Mouse (Mus musculus) forebrain, embryonic 16.5 days (tissue): Measurements from ENCODE around the gene Atg10. TPM values are rescaled to one million over a fixed set of nuclear protein-coding genes. Genes with fewer than 3 reads are reported as not detected.
"Not testable (repeated sequence)": the region's sequence is repeated elsewhere in the genome, so short reads cannot be mapped to it uniquely, and the experiment has no call there.

Source experiments
- ATAC-seq: fragments of 200-750 bp; cut with Nextera tagmentation; 2 replicates; pipeline ENCODE4 v1.8.0; 2017; ENCODE audit warnings: mild to moderate bottlenecking, moderate library complexity
- H3K27ac ChIP-seq: fragments of 300-500 bp; sonication (generic); 2 replicates; pipeline ENCODE4 v1.5.1; 2014; ENCODE audit warnings: low read length, control low read depth
- H3K27me3 ChIP-seq: fragments of 300-500 bp; sonication (generic); replicated peaks from 2 replicates; pipeline ENCODE4 v1.6.1; 2014; ENCODE audit warnings: low read length; ENCODE audit not compliant: control insufficient read depth, insufficient read depth
- H3K36me3 ChIP-seq: fragments of 300-500 bp; sonication (generic); 2 replicates; pipeline ENCODE4 v1.6.1; 2014; ENCODE audit not compliant: control insufficient read depth, insufficient read depth
- H3K4me1 ChIP-seq: fragments of 300-500 bp; sonication (generic); replicated peaks from 2 replicates; pipeline ENCODE4 v1.6.1; 2014; ENCODE audit warnings: low read length; ENCODE audit not compliant: control insufficient read depth, insufficient read depth
- H3K4me2 ChIP-seq: fragments of 300-500 bp; sonication (generic); 2 replicates; pipeline ENCODE4 v1.6.1; 2014; ENCODE audit warnings: mild to moderate bottlenecking, low read length, control low read depth
- H3K4me3 ChIP-seq: fragments of 300-500 bp; sonication (generic); replicated peaks from 2 replicates; pipeline ENCODE4 v1.5.1; 2014; ENCODE audit warnings: mild to moderate bottlenecking, low read length, control low read depth
- H3K9ac ChIP-seq: fragments of 300-500 bp; sonication (generic); replicated peaks from 2 replicates; pipeline ENCODE4 v1.6.1; 2014; ENCODE audit warnings: low read depth, low read length, control low read depth
- H3K9me3 ChIP-seq: fragments of 300-500 bp; sonication (generic); 2 replicates; pipeline ENCODE4 v1.6.1; 2016; ENCODE audit warnings: low read length; ENCODE audit not compliant: control insufficient read depth
- WGBS: fragments of 180-500 bp; shearing (Covaris S2); extraction: QIAGEN DNeasy Blood & Tissue Kit; methylation state at CpG from one replicate; pipeline ENCODE4 v1.1.7; 2014; 5-methylcytosine and 5-hydroxymethylcytosine counted together
- polyA plus RNA-seq: library from polyadenylated mRNA; unstranded; fragments of >200 nt; fragmentation: Nextera tagmentation; extraction: Ambion mirVana; gene quantifications from 2 replicates; pipeline ENCODE4 v1.2.1, GENCODE M21; 2015

Gene Atg10
- polyA plus RNA-seq = 14.0 and 15.0 TPM in 2 replicates

DNA sequence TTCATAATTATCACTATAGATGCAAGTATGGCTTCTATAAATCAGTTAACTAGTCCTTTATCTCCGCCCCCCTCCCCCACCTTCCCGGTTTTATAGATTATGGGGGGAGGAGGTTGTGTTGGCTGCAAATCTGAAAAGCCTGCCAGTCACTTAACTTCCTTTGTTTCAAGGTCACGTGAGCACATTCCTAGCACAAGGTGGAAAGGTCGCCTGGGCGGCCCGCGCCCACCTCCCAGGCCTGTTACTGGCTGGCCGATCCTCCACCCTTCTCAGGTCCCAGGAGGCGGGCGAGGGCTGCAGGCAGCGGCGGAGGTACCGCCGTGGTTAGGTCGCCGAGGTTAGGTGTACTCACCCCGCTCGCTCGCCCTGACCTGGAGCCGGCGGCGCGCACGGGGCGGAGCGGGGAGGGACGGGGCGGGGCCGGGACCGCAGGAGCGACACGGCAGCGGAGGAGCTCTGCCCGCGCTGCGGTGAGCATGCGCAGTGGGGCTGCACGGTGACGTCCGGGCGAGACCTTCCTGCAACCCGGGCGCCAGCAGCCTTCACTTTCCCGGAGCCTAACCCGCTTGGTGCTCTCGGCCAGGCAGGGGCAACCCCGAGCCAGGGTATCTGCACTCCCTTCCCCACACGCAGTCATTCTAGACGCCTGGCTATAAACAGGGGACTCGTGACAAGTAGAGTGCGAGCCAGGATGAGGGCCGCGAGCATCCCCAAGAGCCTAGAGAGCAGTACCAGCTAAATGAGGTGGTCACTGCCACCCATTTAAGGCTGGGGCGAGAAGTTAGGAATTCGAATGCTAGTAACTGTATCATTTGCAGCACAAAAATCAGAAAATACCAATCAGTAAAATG lies at the start of gene Atg10:
TSS of gene Atg10 (minus strand) at position 382 of the 851 bp plus-strand sequence.
- Histone ChIP-seq H3K4me3 (peak within 1 kb of the TSS; percentile 90), H3K9ac (peak within 1 kb of the TSS; percentile 94), H3K4me1 (peaks cover 8% of the 10 kb centered on the region), H3K36me3 (no peaks in the 10 kb centered on the region), H3K9me3 (no peaks in the 10 kb centered on the region), H3K4me2 (peak within 1 kb of the TSS; percentile 73), H3K27ac (peak within 1 kb of the TSS; percentile 94), H3K27me3 (no peaks in the 10 kb centered on the region)
- ATAC-seq = peak; percentile 98
- WGBS = under 1% methylated on average over 54 of the region's 55 CpGs

DNA sequence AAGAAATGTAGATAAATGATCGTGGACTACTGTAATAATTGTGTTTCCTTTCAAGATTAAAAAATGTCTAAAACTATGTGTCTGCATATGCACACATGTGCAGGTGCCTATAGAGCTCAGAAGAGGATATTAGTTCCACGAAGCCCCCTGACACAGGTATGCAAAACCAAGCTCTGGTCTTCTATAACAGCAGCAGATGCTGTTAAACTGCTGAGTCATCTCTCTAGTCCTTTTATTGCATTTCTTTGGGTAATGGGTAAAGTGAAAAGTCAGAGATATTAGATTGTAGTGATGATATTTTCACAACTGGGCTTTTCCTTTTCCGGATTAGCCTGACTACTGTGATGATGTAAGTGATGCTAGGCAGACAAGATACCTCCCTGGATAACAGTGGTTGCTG lies 28.6 kb upstream of the Atg10 start:
- Histone ChIP-seq H3K4me2 (no peak overlapping the region), H3K4me1 (no peaks in the 10 kb centered on the region), H3K36me3 (no peaks in the 10 kb centered on the region), H3K9me3 (no peaks in the 10 kb centered on the region), H3K4me3 (no peak overlapping the region), H3K27me3 (no peaks in the 10 kb centered on the region), H3K9ac (no peak overlapping the region), H3K27ac (no peak overlapping the region)
- ATAC-seq = no peak
- 92% methylated on average over 3 of the region's 3 CpGs for WGBS

DNA sequence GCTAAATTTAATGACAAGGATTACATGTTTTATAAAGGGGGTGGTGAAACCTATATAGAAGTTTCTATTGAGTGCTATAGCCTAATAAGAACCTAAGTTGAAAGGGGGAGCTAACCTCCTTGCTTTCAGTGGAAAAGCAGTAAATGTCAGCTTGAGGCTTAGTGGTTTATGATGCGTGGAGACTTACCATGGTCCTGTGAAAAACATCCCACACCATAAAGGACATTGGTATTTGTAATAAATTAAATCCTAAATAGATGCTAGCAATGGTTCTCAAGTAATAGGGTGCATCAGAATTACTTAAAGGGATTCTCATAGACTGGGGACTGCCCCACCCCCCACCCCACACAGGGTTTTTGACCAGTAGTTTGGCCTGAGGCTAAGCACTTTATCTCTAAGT lies 27.9 kb upstream of the Atg10 start:
- Histone ChIP-seq H3K27ac (no peak overlapping the region), H3K4me1 (no peaks in the 10 kb centered on the region), H3K9me3 (no peaks in the 10 kb centered on the region), H3K4me3 (no peak overlapping the region), H3K4me2 (no peak overlapping the region), H3K9ac (no peak overlapping the region), H3K36me3 (no peaks in the 10 kb centered on the region), H3K27me3 (no peaks in the 10 kb centered on the region)
- WGBS = 52% methylated on average over 1 of the region's 1 CpGs
- no peak for ATAC-seq

DNA sequence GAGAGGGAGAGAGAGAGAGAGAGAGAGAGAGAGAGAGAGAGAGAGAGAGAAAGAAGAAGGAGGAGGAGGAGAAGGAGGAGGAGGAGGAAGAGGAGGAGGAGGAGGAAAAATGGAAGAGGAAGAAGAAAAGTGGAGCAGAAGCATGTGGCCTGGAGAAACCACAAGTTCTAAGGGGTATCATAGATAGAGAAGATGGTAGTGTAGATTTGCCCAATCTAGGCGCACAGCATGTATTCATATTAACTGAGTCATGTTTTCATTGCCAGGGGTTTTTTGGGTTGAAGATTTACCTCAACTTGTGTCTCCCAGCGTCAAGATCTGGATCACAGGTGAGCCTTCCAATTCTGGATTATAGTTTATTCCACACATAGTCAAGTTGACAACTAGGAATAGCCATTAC lies 26.3 kb upstream of the Atg10 start:
- not testable (repeated sequence) for H3K36me3 ChIP-seq

DNA sequence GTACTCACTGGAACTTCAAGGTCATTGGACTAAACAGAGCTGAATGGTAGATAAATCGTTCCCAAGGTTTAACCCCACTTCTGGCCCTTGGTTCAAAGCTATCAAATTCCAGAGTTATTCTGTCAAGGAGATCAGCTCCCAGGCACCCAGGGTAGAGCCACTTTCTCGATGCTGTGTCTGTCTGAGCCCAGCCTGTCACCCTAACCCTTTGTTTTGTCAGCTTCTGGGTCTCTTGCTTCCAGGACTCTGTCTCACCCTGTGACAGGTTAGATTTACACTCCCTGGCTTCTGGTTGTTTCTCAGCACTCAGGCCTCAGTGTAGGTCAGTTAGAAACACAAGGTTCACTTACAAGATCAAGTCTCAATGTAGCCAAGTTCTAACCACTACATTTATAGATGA lies 22.7 kb upstream of the Atg10 start:
- no peak overlapping the region for H3K4me2 ChIP-seq
- H3K27me3 ChIP-seq = no peaks in the 10 kb centered on the region
- H3K36me3 ChIP-seq = no peaks in the 10 kb centered on the region
- ATAC-seq = no peak
- WGBS = 70% methylated on average over 2 of the region's 2 CpGs
- H3K27ac ChIP-seq = no peak overlapping the region
- H3K4me1 ChIP-seq = no peaks in the 10 kb centered on the region
- peaks cover 3% of the 10 kb centered on the region; the same call in 1 of the 2 replicates for H3K9me3 ChIP-seq
- H3K9ac ChIP-seq = no peak overlapping the region
- H3K4me3 ChIP-seq = no peak overlapping the region

More for the DNA sequence above, 26.3 kb upstream of the Atg10 start:
- H3K4me3 ChIP-seq, H3K9ac ChIP-seq, H3K27ac ChIP-seq, H3K4me2 ChIP-seq, H3K9me3 ChIP-seq, H3K27me3 ChIP-seq, H3K4me1 ChIP-seq, ATAC-seq: not testable (repeated sequence)
- WGBS = 91% methylated on average over 2 of the region's 2 CpGs

DNA sequence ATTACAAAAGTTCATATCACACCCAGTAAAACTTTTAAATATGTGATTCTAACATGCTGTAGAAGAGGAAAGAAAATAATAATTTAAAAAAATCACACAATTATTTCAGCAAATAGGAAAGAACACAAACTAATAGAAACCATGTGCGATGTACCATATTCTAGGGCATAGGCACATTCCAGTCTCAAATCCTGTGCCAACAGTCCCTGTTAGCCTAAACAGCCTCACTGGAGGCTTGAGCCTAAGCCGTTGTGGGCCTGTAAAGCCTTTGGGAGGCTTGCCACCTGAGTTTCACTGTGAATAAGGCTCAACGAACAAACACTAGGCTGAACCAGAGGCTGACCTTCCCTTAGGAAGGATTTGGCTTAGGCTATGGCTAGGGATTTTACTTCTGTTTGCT lies 14.2 kb upstream of the Atg10 start:
- ATAC-seq = no peak
- Histone ChIP-seq H3K4me1 (no peaks in the 10 kb centered on the region), H3K9me3 (peaks cover 3% of the 10 kb centered on the region; the same call in 1 of the 2 replicates), H3K9ac (no peak overlapping the region), H3K36me3 (no peaks in the 10 kb centered on the region), H3K27me3 (no peaks in the 10 kb centered on the region), H3K4me3 (no peak overlapping the region), H3K27ac (no peak overlapping the region), H3K4me2 (no peak overlapping the region)
- WGBS = 81% methylated on average over 3 of the region's 3 CpGs

DNA sequence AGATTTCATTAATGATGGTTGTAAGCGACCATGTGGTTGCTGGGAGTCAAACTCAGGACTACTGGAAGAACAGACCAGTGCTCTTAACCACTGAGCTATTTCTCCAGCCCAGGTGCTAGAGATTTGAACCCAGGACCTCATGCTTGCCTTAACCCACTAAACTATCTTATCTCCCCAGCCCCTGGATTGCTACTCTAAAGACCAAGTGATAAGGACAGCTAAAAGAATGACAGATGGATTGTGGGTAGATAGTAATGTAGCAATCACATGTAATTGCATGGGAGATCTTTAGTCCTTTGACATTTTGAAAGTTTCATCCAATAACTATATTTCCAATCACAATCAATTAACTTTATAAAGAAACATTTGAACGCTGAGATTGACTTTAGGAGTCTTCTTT lies 13.1 kb upstream of the Atg10 start:
- H3K36me3 ChIP-seq = no peaks in the 10 kb centered on the region

DNA sequence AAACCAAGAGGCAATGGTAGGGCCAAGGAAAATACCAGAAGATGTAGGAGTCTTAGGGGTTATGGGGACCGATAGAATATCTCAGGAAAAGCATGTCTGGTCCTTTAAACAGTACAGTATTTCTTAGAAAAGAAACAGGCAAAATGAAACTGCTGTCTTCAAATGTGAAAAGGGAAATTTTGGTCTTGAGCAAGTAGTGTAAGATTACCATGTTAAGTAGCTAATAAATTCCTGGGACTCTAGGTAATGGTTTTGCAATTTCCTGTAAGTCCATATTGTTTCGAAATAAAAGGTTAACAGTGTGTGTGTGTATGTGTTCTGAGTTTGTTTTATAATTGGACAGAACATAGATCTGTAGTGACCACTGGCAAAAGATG lies 658 bp upstream of the Atg10 start:
- ATAC-seq = peak; percentile 4; the same call in 1 of the 2 replicates
- H3K4me3 ChIP-seq = peak overlapping the region; percentile 90
- peak overlapping the region; percentile 94 for H3K27ac ChIP-seq
- no peaks in the 10 kb centered on the region for H3K9me3 ChIP-seq
- 80% methylated on average over 2 of the region's 2 CpGs for WGBS
- peak overlapping the region; percentile 94 for H3K9ac ChIP-seq
- no peaks in the 10 kb centered on the region for H3K27me3 ChIP-seq
- H3K4me1 ChIP-seq = peaks cover 8% of the 10 kb centered on the region
- H3K36me3 ChIP-seq = no peaks in the 10 kb centered on the region
- H3K4me2 ChIP-seq = peak overlapping the region; percentile 73

More for the DNA sequence above, 13.1 kb upstream of the Atg10 start:
- Histone ChIP-seq H3K9ac (no peak overlapping the region), H3K27me3 (no peaks in the 10 kb centered on the region), H3K9me3 (peaks cover 3% of the 10 kb centered on the region; the same call in 1 of the 2 replicates), H3K27ac (no peak overlapping the region), H3K4me3 (no peak overlapping the region), H3K4me1 (no peaks in the 10 kb centered on the region), H3K4me2 (no peak overlapping the region)
- WGBS = 77% methylated on average over 2 of the region's 2 CpGs
- ATAC-seq = no peak

DNA sequence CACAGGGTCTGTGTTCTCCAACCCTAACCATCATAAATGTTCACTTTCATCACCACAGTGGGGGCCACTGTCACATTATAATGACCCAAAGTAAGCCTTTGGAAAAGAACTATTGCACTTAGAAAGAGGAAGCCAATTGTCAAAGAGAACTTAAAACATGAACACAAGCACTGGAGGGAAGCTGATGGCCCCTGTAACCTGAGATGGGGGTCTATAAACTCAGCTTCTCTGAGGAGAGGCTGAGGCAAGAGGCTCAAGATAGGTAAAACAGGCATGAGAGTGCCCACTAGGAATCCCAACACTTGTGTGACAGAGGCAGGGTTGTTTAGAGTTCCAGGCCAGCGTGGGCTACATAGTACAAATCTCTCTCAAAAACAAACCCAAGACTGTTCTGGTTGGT lies 705 bp downstream of the Atg10 start:
- H3K4me3 ChIP-seq = peak overlapping the region; percentile 90
- H3K27ac ChIP-seq = peak overlapping the region; percentile 94; the same call in 1 of the 2 replicates
- no peaks in the 10 kb centered on the region for H3K27me3 ChIP-seq
- no peaks in the 10 kb centered on the region for H3K9me3 ChIP-seq
- no peak for ATAC-seq
- WGBS = 50% methylated on average over 1 of the region's 1 CpGs
- peaks cover 8% of the 10 kb centered on the region for H3K4me1 ChIP-seq
- H3K36me3 ChIP-seq = no peaks in the 10 kb centered on the region
- H3K9ac ChIP-seq = peak overlapping the region; percentile 94
- peak overlapping the region; percentile 73 for H3K4me2 ChIP-seq
